Mouse (Mus musculus): ENCODE results near the gene Osbpl10.

Osbpl10 gene

DNA sequence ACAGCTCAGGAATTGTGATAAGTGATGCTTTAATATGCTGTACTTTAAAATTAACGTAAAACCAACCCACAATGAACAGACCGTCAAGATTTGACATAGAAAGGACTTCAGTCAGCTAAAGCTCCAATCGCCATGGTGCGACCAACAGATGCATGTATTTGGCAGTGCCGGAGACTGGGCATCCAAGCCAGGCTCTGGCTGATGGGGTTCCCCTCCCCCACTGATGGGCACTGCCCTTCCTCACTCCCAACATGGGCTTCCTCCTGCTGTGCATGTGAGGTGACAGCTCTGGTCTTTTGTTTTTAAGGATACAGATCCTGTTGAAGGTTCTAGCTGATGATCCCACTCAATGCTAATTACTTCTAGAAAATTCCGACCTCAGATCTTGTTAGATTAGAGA, 193.7 kb downstream of the Osbpl10 start:
- DNase-seq = no peak

DNA sequence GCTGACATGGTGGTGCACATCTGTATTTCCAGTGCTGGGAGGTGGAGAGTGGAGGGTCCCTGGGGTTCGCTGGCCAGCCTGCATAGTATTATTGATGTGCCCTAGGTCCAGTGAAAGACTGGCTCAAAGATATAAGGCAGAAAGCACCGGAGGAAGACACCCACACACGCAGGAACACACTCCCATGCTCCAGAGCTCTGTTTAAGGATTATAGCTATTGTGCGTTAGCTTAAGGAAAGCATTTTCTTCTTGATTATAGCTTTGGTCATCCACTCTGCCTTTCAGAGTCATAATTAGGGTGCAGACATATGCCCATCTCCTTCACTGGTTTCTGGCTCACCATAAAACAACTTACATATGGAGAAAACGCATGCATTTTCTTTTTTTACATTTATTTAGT, 200.8 kb downstream of the Osbpl10 start:
- no peak for DNase-seq

DNA sequence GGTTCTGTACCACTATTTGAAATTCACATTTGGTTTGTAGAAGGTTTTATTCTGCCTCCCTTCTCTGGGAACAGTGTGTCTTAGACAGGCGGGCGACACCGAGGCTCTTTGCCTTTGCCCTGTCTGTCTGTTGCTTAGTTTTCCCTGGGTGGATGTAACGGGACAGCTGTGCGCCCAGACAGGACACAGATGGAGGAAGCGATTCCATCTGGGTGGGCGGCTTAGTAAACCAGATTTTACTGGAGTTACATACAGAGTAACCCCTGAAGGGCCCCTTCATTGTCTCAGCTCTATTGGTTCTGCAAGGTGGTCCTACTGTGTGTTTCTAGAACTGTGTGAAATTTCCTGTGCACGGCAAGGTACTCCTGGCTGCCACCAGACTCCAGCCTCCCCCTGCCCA, 201.6 kb downstream of the Osbpl10 start:
- DNase-seq = no peak

DNA sequence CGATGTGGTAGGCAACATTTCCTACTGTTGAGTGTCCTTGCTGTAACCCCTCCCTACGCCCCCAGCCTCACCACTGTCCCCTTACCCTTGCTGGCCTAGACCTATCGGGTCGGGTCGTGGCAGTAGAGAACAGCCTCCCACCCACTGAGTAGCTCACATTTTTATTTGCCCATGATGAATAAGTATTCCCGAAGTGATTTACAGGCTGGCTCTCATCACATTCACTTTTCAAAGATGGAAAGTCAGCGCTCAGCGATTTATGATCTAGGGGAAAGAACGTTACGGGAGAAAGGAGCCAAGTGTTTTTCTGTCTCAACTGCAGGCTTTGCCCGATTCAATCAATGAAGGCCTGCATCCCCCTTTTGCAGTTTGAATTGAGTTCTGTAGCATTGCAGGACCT, 208.0 kb downstream of the Osbpl10 start:
- no peak for DNase-seq

DNA sequence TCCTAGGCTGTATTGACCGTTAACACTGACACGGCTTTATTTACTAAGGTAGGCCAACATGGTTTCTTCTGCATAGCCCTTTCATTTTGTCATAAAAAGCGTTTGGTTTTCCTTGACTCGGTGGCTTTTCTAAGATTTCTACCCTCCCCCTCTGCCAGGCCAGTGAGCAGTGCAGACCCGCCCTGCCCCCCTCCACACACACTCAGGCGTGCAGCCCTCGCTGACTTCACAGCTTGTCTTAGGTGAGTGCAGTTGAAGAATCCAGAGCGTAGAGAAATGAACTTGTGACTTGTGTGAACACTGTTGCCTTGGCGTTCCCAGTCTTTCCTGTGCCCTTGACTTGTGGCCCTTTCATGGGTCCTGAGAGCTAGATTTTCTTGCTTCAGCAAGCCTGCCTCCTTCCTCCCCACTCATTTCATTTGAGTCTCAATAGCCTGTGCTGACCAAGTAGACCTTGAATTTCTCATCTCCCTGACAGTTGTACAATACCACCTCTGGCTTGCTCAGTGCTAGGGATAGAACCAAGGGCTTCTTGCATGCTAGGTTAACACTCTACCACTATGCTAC, 212.1 kb downstream of the Osbpl10 start:
- DNase-seq = no peak

DNA sequence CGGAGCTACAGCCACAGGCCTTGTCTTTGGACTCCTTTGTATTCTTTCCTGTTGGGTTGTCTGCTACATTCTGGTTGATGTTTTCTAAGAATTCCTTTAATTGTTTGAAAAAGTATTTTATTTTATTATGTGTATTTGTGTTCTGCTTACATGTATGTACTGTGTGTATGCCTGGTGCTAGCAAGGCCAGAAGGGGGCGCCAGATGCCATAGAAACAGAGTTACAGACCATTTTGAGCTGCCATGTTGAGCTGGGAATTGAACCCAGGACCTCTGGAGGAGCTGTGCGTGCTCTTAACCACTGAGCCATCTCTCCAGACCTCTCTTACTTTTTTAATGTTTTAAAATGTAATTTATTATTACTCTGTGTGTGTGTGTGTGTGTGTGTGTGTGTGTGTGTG, 214.5 kb downstream of the Osbpl10 start:
- DNase-seq = no peak

DNA sequence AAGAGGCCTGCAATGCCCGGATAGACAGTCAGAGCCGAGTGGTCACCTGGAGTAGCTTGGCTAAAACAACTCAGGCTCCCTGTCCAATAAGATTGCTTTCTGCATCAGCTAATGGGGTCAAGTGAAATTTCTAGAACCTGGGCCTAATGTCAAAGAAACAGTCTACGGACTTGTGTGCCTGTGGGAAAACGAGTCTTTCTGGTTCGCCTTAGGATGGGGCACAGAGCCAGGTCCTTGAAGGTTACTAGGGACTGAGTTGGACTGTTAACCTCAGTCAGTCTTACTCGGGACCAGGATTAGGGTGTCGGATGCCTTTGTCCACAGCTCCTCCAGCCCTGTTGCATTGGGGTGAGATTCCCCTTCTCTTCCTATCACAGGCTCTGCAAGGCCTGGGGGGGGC, 218.7 kb downstream of the Osbpl10 start:
- DNase-seq = no peak

DNA sequence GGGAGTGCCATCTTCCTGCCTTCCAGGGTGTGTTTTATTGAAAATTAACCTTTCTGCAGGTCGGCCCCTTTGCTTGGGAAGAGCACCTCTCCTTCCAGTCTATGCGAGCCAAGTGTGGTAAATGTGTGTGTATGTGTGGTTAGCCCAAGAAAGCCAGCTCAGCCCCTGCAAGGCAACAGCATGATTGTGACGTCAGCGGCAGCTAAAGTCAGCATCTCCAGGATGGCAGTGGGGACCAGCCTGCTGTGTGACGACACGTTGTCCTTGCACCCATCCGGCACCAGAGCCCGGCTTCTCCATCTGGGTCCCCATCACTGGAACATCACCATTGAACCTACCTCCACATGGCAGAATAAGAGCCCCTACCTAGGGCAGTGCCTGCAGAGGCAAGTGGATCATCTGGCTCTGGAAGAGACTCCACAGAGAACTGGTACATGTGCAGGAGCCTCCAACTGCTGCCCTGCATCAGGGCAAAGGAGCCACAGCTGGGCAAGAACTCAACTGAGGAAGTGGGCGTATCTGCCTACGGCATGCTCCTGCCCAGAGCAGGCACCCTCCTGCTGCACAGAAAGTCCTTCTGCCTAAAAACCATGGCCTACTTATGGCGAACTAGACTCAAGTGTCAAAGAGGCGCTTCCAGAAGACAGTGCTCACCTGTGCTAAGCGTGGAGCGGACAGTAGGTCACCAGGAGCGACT, 221.9 kb downstream of the Osbpl10 start:
- DNase-seq = no peak

DNA sequence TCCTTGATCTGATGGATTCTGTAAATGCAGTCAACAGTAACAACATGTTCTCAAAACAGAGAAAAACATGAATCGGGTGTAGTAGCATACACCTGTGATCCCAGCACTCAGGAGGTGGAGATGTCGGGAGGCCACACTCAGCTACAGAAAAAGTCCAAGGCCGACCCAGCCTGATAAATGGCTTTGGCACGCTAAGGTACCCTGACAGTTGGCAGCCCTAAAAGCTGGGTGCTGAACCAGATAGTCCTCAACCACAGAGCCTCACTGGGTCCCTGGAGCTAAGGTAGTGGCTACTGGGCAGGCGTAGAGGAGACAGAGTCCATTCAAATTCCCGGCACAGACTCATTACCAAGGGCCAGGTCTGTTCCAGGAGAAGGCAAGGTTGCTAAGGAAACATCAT, 222.9 kb downstream of the Osbpl10 start:
- DNase-seq = no peak

DNA sequence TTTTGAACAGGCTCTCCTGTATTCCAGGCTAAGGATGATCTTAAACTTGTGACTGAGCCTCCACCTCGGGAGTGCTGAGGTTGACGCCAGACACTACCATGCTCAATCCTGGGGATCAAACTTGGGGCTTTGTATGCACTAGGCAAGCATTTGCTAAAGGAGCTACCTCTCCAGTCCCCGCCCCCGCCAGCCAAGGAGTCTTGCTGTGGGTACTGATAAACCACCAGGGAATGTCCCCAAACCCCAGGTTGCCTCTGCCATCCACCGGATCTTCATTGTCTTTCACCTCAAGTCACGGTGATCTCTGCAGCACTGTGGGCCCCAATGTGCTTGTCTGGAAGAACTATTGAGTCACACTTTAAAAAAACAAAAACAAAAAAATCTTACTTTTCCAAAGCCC, 224.8 kb downstream of the Osbpl10 start:
- DNase-seq = no peak

DNA sequence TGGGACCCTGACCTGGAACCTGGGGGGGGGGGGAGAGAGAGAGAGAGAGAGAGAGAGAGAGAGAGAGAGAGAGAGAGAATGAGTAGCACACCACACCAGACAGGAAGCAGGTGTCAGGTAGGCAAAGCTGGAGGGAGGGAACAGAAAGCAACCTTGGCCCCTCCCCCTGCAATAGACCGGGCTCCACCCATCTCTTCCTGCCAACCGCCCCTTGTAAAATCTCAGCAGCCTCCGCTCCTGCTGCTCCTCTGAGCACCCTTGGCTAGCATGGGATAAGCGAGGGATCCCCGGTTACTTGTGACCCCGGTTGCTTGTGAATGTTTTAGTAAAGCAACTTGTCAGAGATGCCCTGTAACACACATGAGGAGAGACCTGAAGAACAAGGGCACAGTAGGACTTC, 227.1 kb downstream of the Osbpl10 start:
- DNase-seq = no peak

DNA sequence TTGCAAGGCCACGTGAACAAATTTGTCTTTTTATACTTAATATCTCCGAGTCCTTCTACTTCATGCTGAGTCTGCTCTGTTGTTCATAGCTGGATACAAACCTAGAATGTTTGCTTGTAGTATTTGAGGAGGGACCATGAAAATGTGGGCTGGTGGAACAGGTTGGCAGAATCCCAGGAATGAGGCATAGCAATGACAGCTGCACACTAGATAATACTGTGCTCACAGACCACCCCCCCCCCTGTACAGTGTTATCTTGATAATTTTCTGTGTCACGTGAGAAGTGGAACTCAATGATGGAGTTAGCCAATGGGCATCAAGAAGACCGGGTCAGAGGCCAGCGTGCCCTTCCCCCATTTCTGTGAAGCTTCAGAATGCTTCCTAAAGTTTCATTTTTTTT, 227.8 kb downstream of the Osbpl10 start:
- no peak for DNase-seq

DNA sequence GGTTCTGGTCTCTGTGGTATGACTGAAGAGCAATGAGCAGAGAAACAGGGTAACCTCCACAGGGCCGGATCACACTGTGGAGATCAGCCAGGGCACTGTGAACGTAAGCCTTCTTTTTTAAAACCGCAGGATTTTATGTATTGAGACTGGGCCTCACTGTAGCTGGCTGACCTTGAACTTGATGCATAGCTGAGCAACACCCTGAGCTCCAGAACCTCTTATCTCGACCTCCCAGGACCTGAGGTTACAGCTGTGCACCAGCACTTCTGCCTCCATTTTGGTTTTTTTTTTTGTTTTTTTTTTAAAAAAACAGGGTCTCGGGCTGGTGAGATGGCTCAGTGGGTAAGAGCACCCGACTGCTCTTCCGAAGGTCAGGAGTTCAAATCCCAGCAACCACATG, 231.4 kb downstream of the Osbpl10 start:
- no peak for DNase-seq

DNA sequence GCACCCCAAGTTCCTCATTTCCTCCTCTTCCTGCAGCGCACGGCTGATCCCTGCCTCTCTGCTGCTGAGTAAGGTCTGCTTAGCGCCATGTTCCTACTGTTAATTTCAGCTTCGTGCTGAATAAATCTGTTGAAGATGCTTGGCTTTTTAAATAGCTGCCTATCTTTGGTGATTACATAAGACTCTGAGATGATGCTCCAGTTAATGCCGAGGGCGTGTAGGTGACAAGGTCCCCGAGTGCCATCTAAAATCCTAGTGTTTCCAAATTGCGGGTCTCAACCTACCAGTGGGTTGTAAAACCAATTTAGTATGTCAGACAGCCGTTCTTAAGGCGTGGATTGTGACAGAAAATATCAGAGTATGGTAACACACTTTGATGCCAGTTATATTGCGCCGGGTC, 232.2 kb downstream of the Osbpl10 start:
- DNase-seq = no peak

DNA sequence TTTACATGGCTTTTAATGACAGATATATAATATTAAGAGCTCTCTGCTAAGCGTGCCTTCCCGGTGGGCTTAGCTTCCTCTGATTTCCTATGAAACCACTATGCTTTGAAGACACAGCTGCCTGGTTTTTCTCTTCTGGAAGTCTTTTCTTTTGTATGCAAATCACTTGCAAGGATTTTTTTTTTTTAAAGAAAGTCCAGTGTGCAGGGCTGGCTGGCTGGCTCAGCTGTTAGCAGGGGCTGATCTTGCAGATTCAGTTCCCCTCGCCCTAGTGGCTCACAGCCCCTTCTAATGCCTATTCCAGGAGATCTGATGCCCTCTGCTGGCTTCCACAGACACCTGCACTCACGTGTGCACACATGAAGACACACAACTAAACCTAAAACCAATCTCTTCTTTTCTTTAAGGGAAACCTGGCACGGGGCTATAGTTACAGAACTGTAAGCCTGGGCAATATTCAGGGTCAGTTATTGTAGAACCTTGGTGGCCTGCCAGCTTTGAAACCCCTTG, 235.4 kb downstream of the Osbpl10 start:
- DNase-seq = no peak

DNA sequence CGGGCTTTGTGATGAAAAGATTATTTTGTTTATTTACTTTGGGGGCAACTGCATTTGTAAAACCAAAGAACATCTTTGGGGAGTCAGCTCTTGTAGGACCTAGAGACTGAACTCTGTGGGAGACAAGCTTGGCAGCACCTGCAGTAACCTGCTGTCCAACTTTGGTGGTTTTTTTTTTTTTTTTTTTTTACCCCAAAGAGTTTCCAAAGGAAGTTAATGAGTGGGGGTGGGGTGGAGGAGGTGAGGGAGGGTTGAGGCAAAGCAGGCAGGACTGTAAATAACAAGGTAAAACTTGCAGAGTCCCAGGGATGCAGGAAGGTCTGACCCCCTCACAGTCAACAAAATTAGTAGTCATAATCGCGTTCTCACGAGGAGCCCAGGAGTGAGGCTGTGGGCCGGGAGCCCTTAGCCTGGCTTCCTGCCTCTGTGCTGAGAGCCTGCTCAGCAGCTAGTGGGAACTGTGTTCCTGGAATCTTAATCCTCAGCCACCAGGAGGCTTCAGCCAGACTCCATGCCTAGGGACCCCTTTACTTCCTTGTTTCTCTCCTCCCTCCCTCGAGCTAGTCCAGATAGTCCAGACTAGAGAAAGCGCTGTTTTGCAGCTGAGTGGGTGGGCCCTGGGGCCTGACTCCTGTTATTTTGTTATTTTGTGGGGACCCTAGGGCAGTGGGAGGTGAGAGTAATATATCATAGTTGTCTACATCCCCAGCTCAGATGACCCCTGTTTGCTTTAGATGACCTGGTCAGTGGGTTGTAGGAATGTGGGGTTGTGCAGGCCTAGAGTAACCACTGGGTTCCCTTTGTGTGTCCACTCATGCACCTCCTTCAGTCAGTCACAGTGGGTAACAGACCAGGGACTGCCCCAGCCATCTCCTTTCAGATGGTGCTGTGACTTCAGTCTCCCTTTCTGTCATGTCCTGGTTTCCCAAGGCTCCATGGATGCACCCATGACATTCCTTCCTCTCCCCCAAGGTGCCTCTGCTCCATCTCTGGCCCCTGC, 236.5 kb downstream of the Osbpl10 start:
- no peak for DNase-seq

DNA sequence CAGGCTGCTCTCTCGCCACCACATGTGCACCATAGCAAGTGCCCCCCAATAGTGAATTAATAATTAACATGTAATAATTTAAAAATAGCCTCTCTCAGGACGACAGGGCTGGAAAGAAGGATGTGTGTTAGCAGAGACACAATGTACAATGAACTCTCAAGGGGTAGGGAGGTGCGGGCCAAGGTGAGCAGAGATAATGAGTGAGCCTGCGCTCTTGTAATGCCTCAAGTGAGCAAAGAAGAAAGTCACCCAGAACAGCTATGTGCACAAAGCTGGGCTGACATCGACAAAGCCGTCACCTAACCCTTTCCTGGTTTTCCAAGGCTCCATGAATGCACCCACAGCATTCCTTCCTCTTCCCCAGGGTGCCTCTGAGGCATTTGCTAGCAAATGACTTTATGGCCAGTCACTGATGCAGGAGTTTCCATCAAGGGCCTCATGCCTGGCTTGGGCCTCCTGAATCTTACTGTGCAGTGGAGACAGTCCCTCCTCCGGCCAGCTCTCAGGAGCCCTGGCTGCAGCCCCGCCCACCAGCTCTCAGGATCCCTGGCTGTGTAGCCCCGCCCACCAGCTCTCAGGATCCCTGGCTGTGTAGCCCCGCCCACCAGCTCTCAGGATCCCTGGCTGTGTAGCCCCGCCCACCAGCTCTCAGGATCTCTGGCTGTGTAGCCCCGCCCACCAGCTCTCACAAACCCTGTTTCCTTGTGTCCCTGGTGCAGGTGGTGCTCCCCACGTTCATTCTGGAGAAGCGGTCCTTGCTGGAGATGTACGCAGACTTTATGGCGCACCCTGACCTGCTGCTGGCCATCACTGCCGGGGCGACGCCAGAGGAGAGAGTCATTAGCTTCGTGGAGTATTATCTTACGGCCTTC, 237.7 kb downstream of the Osbpl10 start:
- no peak for DNase-seq

DNA sequence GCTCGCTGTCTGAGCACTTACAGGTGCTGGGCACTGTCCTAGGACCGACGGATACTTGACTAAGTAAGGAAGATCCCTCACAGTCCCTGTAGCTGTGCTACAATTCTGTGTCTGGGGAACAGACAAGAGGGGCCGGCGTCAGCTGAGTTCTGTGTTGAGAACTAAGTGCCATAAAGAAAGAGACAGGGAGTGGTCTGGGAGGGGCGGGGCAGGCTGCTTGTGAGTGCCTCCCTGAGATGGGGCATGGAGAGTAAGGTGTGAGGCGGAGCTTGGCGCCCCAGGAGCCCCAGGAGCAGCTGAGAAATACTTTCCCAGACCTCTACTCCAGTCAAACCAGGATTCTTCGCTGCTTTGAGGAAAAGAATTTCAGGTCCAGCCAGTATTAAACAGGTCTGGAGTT, 239.6 kb downstream of the Osbpl10 start:
- DNase-seq = no peak

DNA sequence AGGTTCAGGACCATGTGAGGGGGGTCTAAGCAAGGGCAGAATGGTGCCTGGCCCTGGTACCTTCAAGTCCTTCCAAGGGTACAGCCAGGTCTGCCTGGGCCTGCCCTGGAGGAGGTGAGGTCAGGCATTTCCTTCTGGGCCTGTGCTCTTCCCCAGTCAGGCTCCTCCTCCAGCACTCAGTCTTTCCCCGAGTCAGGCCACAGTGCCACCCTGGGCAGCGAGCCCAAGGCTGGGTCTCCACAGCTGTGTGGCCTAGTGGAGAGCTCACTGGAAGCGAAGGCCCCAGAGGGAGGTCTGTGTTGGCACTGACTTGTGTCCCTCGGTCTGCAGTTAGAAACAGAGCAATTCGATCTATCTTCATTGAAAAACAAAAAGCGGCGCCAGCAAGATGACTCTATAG, 242.1 kb downstream of the Osbpl10 start:
- DNase-seq = no peak

DNA sequence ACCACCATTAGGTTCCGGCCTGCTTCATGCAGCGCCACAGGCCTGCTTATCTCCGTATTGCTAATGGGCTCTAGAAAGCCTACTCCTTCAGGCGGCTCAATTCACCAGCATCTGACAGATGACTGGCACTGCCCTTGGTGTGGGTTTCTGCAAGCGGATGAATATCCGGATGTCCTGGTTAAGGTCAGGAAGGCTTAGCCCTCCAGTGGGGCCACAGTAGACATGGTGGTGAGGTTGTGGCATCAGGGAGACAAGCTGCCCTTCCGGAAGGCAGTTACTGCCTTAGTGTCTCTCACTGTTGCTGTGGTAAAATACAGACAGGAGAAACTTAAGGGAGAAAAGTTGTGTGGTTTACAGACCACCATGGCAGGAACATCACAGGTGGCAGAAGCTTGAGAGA, 242.9 kb downstream of the Osbpl10 start:
- DNase-seq = no peak

DNA sequence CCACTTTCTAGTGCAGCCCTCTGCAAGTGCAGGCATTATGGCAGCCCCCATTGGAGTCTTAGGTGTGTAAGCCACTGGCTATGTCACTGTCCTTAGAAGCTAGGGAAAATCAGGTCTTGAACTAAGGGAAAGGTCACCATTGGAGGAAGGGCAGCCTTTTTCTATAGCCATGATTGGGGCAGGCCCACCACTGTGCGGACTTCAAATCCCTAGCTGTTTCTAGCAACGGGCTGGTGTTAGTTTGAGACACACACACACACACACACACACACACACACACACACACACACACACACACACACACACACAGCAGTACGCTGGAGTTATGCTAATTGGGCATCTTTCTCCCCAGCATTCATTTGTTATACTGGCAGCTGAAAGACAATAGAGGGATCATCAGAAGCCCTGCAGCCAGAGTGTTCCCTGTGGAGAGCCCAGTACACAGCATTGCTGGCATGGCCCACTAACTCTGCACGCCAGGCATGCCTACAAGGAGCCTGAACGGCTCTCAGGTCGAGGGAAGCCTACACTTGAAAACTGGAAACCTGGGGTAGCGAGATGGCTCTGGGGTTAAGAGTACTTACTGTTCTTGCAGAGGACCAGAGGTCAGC, 246.5 kb downstream of the Osbpl10 start:
- no peak for DNase-seq

DNA sequence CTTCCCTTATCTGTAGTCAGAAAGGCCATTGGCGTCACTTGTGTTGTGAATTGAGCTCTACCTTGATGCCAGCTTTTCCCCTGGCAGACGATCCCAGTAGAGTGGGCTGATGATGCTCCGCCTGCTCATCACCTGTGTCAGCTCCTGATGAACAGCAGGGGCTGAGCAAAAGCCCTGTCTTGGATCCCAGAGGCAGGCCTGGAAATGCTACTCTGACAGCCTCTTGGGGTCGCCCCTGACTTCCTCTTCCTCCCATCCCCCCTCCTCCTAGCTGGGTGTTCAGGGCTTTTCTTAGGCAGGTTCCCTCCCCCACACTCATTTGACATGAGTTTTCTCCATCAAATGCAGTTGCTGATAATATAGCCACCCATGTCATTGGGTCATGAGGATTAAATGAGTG, 250.8 kb downstream of the Osbpl10 start:
- DNase-seq = no peak

All from cerebellum, adult 9-10 months (tissue).